ENCODE assay signal across 8 mouse cellular contexts in genomic region chrX:48623379-48624053, GRCm38 (mm10). TPM values are rescaled to one million over a fixed set of nuclear protein-coding genes. Genes with fewer than 3 reads are reported as not detected.
DNase-seq lines count a peak whose midpoint lies in the region; ATAC-seq and TF ChIP-seq lines count a peak whose summit lies in the region.

Slc25a14 (plus strand) TSS chrX:48623413.

- peak within 1 kb of the TSS; percentile 51 for H3K9ac ChIP-seq in hindbrain, embryonic 14.5 days

- WGBS in hindbrain, embryonic 14.5 days = 19% methylated on average over 35 of the region's 38 CpGs

- H3K9me3 ChIP-seq in hindbrain, embryonic 14.5 days (ENCODE audit: control insufficient read depth, low read length) = no peaks in the 10 kb centered on the region

- peak within 1 kb of the TSS; percentile 83 for H3K27ac ChIP-seq in hindbrain, embryonic 14.5 days

- DNase-seq in Patski (ENCODE audit: low read depth, low spot score) = peak; percentile 27
- peak; percentile 80 to 85 for DNase-seq in cerebellum, postnatal 25 days
- peak; percentile 46 to 55 for DNase-seq in frontal cortex, postnatal 25 days (ENCODE audit: low spot score in 2 of 2)
- DNase-seq in hindbrain, embryonic 14.5 days (ENCODE audit: low spot score) = peak; percentile 87
- DNase-seq in left cerebral cortex, adult 11 months (ENCODE audit: low spot score) = peak; percentile 72
- DNase-seq in lung, postnatal 4 days = peak; percentile 79 to 80
- peak; percentile 65 for DNase-seq in retina, postnatal 7 days (ENCODE audit: low read depth, low spot score)
- DNase-seq in urinary bladder, adult 2 months (ENCODE audit: low spot score) = peak; percentile 47

- H3K4me3 ChIP-seq in hindbrain, embryonic 14.5 days (replicated peaks; ENCODE audit: low read length) = peak within 1 kb of the TSS; percentile 46

- no peaks in the 10 kb centered on the region for H3K36me3 ChIP-seq in hindbrain, embryonic 14.5 days (replicated peaks; ENCODE audit: control insufficient read depth, insufficient read depth)

- CTCF ChIA-PET in Patski (lab: Charles Lee) = no interaction called here

- H3K27me3 ChIP-seq in Patski = peaks cover 29% of the 10 kb centered on the region
- H3K27me3 ChIP-seq in hindbrain, embryonic 14.5 days (ENCODE audit: control insufficient read depth, insufficient read depth, low read length) = no peaks in the 10 kb centered on the region

- peak; percentile 95 for ATAC-seq in Patski
- peak; percentile 97 for ATAC-seq in hindbrain, embryonic 14.5 days (ENCODE audit: low FRiP score)

- 0 out of 2 replicates have a peak, but pooled peaks cover 4% of the 10 kb centered on the region for H3K4me1 ChIP-seq in hindbrain, embryonic 14.5 days (replicated peaks; ENCODE audit: control insufficient read depth, insufficient read depth, low read length)

- peak within 1 kb of the TSS; percentile 53 for H3K4me2 ChIP-seq in hindbrain, embryonic 14.5 days (replicated peaks)

- in situ Hi-C loops in Patski (cut with MboI; ENCODE audit: low pct_unique_long_range_greater_than_20kb) = no loop called here

- POLR2A ChIA-PET in Patski (lab: Charles Lee) = no interaction called here

- TF ChIP-seq CTCF in Patski (IDR thresholded peaks at IDR 0.05) = no peak

RNA-seq across cellular contexts. Expression of gene Slc25a14, which starts in this region (rescaled TPM):
- polyA plus RNA-seq in Patski (2021) = 13.6 TPM
- 40.8 and 44.8 TPM in 2 replicates for polyA plus RNA-seq in hindbrain, embryonic 14.5 days (2014; fragmentation: Nextera tagmentation; extraction: Ambion mirVana)
- 6.8 and 8.7 TPM in 2 replicates for polyA plus RNA-seq in urinary bladder, adult 2 months (2012; rRNA removed)

Comparison
In these comparisons a context has a peak if more than half of its experiments do, and no peak if none do; other contexts are left out.
1. Peak in every context shown above with its lines: DNase-seq, ATAC-seq, H3K4me3 ChIP-seq and H3K27ac ChIP-seq.
2. DNase-seq: peak in every context shown above with its lines; median percentile 87 in hindbrain, embryonic 14.5 days; 82 in cerebellum, postnatal 25 days; 80 in lung, postnatal 4 days; 72 in left cerebral cortex, adult 11 months; 65 in retina, postnatal 7 days; 50 in frontal cortex, postnatal 25 days; 47 in urinary bladder, adult 2 months; 27 in Patski.